Mouse (Mus musculus): ENCODE measurements at regions not wholly inside any gene's neighbourhood (a gene's known extent, or its start where the extent isn't known, plus 50 kb on each side); places are given as distances from the start of the nearest gene placed in this dataset.
"Not testable (repeated sequence)": the region's sequence is repeated elsewhere in the genome, so short reads cannot be mapped to it uniquely, and the experiment has no call there.

GRCm38 (mm10) chr8:20436956-20437355, 73.9 kb upstream of the Gm15319 start:
- peak; percentile 27 to 34 for DNase-seq
- intact Hi-C loops (cut with DNase I), result not testable (repeated sequence)

- peak; percentile 7 to 31 for DNase-seq
- intact Hi-C loops (cut with DNase I), result not testable (repeated sequence)
These were observed 70.2 kb upstream of the Gm15319 start for GRCm38 (mm10) chr8:20433236-20433635.

GRCm38 (mm10) chr8:20429469-20429868, 66.5 kb upstream of the Gm15319 start:
- DNase-seq; intact Hi-C loops (cut with DNase I): not testable (repeated sequence)

GRCm38 (mm10) chr8:20424903-20425222, 61.9 kb upstream of the Gm15319 start:
- intact Hi-C loops (cut with DNase I); DNase-seq: not testable (repeated sequence)

- intact Hi-C loops (cut with DNase I), result not testable (repeated sequence)
- DNase-seq, result peak; percentile 100
These were observed 61.3 kb upstream of the Gm15319 start for GRCm38 (mm10) chr8:20424104-20424902.

GRCm38 (mm10) chr8:20420807-20421206, 57.8 kb upstream of the Gm15319 start:
- DNase-seq; intact Hi-C loops (cut with DNase I): not testable (repeated sequence)
